In the genomic region with DNA sequence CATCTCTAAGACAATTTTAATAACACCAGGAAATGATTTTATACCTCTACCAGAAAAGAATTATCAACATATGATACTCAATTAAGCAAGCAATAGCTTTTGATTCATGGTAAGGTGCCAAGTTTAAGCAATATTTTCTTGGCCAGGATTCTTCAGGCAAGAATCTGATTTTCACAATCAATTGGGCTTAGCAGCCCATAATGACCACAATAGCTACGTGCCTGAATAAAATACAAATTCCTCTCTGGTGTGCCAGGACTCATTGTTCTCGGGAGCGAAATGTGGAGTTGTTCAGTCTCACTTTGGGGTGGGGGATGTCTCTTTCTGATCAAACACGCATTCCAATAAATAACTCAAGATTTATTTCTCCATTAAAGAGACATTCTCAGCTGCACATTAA, we compare ENCODE assay signal across 16 mouse cellular contexts.
"Had no signal": no experiment of that assay in that cellular context is flagged by ENCODE, and none has a peak within 500 bp of the region (broad histone marks: within the 10 kb centered on the region; RNA-seq: fewer than 3 reads in every experiment).

No protein-coding gene starts in this region.

- H3K27me3 ChIP-seq: liver, embryonic 13.5 days; liver, embryonic 15.5 days; megakaryocyte, embryonic 14.5 days; midbrain, embryonic 15.5 days had no signal

- H3K4me2 ChIP-seq: liver, embryonic 11.5 days; liver, embryonic 13.5 days; liver, embryonic 15.5 days; lung, embryonic 14.5 days; midbrain, embryonic 11.5 days; midbrain, embryonic 13.5 days; midbrain, embryonic 15.5 days; neural tube, embryonic 12.5 days had no signal

- H3K4me3 ChIP-seq: liver, embryonic 13.5 days; liver, embryonic 15.5 days; megakaryocyte, embryonic 14.5 days; midbrain, embryonic 13.5 days; midbrain, embryonic 15.5 days; neural tube, embryonic 12.5 days had no signal

- H3K27ac ChIP-seq: liver, embryonic 13.5 days; liver, embryonic 15.5 days; macrophage; midbrain, embryonic 13.5 days; midbrain, embryonic 15.5 days; neural tube, embryonic 12.5 days had no signal

- H3K36me3 ChIP-seq: liver, embryonic 13.5 days; liver, embryonic 15.5 days; midbrain, embryonic 13.5 days; midbrain, embryonic 15.5 days; neural tube, embryonic 12.5 days had no signal

- H3K4me1 ChIP-seq: liver, embryonic 13.5 days; liver, embryonic 15.5 days; megakaryocyte, embryonic 14.5 days; midbrain, embryonic 13.5 days; midbrain, embryonic 15.5 days; neural tube, embryonic 12.5 days had no signal

- DNase-seq: liver, embryonic 13.5 days; liver, postnatal 0 days; lung, embryonic 14.5 days; right cerebral cortex, postnatal 14 days; spleen, adult 18-20 months; thymus, adult 18-20 months; thymus, postnatal 14 days; thymus, postnatal 36 days had no signal

- H3K9me3 ChIP-seq: liver, embryonic 13.5 days; liver, embryonic 15.5 days; midbrain, embryonic 13.5 days; midbrain, embryonic 15.5 days; neural tube, embryonic 12.5 days had no signal

- H3K9ac ChIP-seq: liver, embryonic 13.5 days; liver, embryonic 15.5 days; liver, postnatal 0 days; lung, embryonic 14.5 days; midbrain, embryonic 13.5 days; midbrain, embryonic 15.5 days; neural tube, embryonic 12.5 days had no signal

- ATAC-seq: liver, postnatal 0 days; midbrain, embryonic 13.5 days; midbrain, embryonic 15.5 days had no signal
